Mouse (Mus musculus) neural tube, embryonic 12.5 days (tissue): ENCODE results near the gene Kmt2b. TPM values are rescaled to one million over a fixed set of nuclear protein-coding genes. Genes with fewer than 3 reads are reported as not detected.

Experiments
- ATAC-seq: fragments of 200-750 bp; cut with Nextera tagmentation; 2 replicates; pipeline ENCODE4 v1.8.0; 2017; ENCODE audit warnings: low read depth, mild to moderate bottlenecking, moderate TSS enrichment, moderate library complexity; ENCODE audit not compliant: low FRiP score
- H3K27ac ChIP-seq: fragments of 300-500 bp; sonication (generic); 2 replicates; pipeline ENCODE4 v1.5.1; 2016
- H3K27me3 ChIP-seq: fragments of 300-500 bp; sonication (generic); replicated peaks from 2 replicates; pipeline ENCODE4 v1.6.1; 2016; ENCODE audit warnings: mild to moderate bottlenecking
- H3K36me3 ChIP-seq: fragments of 300-500 bp; sonication (generic); 2 replicates; pipeline ENCODE4 v1.6.1; 2016; ENCODE audit warnings: mild to moderate bottlenecking
- H3K4me1 ChIP-seq: fragments of 300-500 bp; sonication (generic); 2 replicates; pipeline ENCODE4 v1.6.1; 2016
- H3K4me2 ChIP-seq: fragments of 300-500 bp; sonication (generic); replicated peaks from 2 replicates; pipeline ENCODE4 v1.6.1; 2016; ENCODE audit warnings: mild to moderate bottlenecking
- H3K4me3 ChIP-seq: fragments of 300-500 bp; sonication (generic); 2 replicates; pipeline ENCODE4 v1.5.1; 2016
- H3K9ac ChIP-seq: fragments of 300-500 bp; sonication (generic); 2 replicates; pipeline ENCODE4 v1.6.1; 2016; ENCODE audit warnings: mild to moderate bottlenecking
- H3K9me3 ChIP-seq: fragments of 300-500 bp; sonication (generic); 2 replicates; pipeline ENCODE4 v1.6.1; 2016; ENCODE audit warnings: mild to moderate bottlenecking
- WGBS: fragments of 180-500 bp; shearing (Covaris S2); methylation state at CpG from one replicate; pipeline ENCODE4 v1.1.7; 2016; 5-methylcytosine and 5-hydroxymethylcytosine counted together
- polyA plus RNA-seq: library from polyadenylated mRNA; unstranded; fragments of >200 nt; fragmentation: Nextera tagmentation; extraction: Ambion mirVana; gene quantifications from 2 replicates; pipeline ENCODE4 v1.2.1, GENCODE M21; 2016

Kmt2b gene
- polyA plus RNA-seq, 1 experiment from 2014 or later = 12.2 TPM

- H3K9me3 ChIP-seq = no peaks in the 10 kb centered on the region
- H3K9ac ChIP-seq = no peak overlapping the region
- no peak overlapping the region for H3K4me3 ChIP-seq
- 81% methylated on average over 2 of the region's 2 CpGs for WGBS
- peaks cover 6% of the 10 kb centered on the region; the same call in 1 of the 2 replicates for H3K4me1 ChIP-seq
- ATAC-seq = no peak
- peaks cover 44% of the 10 kb centered on the region for H3K36me3 ChIP-seq
- H3K4me2 ChIP-seq = no peak overlapping the region
- H3K27me3 ChIP-seq = no peaks in the 10 kb centered on the region
- H3K27ac ChIP-seq = no peak overlapping the region
Observed at GRCm38 (mm10) chr7:30614454-30614853, 25.9 kb upstream of the Kmt2b start.

GRCm38 (mm10) chr7:30613529-30614112 is 25.1 kb upstream of the Kmt2b start:
- peaks cover 6% of the 10 kb centered on the region; the same call in 1 of the 2 replicates for H3K4me1 ChIP-seq
- peaks cover 35% of the 10 kb centered on the region for H3K36me3 ChIP-seq
- no peak overlapping the region for H3K9ac ChIP-seq
- WGBS = 26% methylated on average over 14 of the region's 14 CpGs
- no peaks in the 10 kb centered on the region for H3K27me3 ChIP-seq
- no peak overlapping the region for H3K4me2 ChIP-seq
- H3K27ac ChIP-seq = no peak overlapping the region
- no peaks in the 10 kb centered on the region for H3K9me3 ChIP-seq
- no peak overlapping the region for H3K4me3 ChIP-seq
- ATAC-seq = no peak

DNA sequence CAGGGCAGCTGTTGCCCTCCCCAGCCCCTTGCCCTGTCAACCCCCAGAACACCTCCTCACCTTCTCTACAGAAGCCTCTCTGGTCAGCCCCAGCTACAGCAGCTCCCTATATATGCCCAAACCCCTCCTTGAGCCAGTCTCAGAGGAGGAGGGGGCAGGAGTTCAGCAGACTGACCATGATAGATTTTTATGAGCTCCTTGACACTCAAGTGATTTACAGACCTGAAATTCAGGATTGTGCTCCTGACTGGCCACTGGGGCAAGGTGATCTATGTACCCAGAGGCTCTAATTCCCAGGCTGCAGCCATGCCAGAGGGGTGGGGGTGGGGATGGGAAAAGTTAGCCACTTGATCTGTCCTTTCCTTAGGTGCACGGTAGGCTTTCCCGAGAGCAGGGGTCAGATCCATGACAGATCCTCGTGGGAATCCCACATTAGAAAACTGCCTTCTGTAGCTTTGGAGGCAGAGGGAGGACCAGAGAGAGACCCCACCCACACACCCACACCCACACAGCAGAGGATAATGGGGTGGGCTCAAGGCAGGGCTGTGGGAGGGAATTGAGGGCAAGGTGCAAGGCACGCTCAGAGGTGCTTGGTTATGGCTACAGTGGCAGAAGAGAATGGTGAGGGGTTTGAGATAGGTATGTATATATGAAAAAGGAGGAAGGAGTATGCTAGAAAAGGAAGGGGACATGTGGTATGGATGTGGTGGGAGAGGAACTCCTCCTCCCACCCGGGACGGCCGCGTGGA is 24.3 kb upstream of the Kmt2b start, which contains the start of gene Upk1a:
Gene Upk1a, minus strand, starts transcription at position 194 of the 749 bp plus-strand sequence.
- Histone ChIP-seq H3K36me3 (peaks cover 29% of the 10 kb centered on the region), H3K9ac (no peak within 1 kb of the TSS), H3K27me3 (no peaks in the 10 kb centered on the region), H3K4me1 (peaks cover 6% of the 10 kb centered on the region; the same call in 1 of the 2 replicates), H3K4me3 (no peak within 1 kb of the TSS), H3K4me2 (no peak within 1 kb of the TSS), H3K27ac (no peak within 1 kb of the TSS), H3K9me3 (no peaks in the 10 kb centered on the region)
- ATAC-seq = no peak
- WGBS = 67% methylated on average over 8 of the region's 8 CpGs

GRCm38 (mm10) chr7:30610043-30610442 is 21.5 kb upstream of the Kmt2b start:
- Histone ChIP-seq H3K4me2 (no peak overlapping the region), H3K27me3 (no peaks in the 10 kb centered on the region), H3K4me1 (peaks cover 6% of the 10 kb centered on the region; the same call in 1 of the 2 replicates), H3K9ac (no peak overlapping the region), H3K27ac (no peak overlapping the region), H3K4me3 (no peak overlapping the region), H3K36me3 (peaks cover 2% of the 10 kb centered on the region; the same call in 1 of the 2 replicates), H3K9me3 (no peaks in the 10 kb centered on the region)
- ATAC-seq = no peak
- 63% methylated on average over 7 of the region's 7 CpGs for WGBS

DNA sequence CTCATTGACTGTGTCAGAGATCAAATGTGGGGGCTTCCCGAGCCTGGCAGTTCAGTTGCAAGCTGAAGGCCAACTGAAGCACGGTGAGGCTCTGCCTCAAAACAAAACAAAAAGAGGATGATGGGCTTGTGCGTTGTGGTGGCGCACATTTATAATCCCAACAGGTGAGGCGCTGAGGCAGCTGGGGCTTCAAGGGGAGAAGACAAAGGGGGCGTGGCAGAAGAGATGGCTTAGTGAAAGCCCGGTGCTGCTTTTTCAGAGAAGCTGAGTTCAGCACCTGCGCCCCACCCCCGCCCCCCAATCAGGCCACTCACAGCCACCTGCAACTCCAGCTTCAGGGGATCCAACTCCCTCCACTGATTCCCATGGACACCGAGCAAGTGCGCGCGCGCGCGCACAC is 19.9 kb upstream of the Kmt2b start:
- Histone ChIP-seq H3K4me2 (no peak overlapping the region), H3K27ac (no peak overlapping the region), H3K4me1 (peaks cover 6% of the 10 kb centered on the region; the same call in 1 of the 2 replicates), H3K36me3 (no peaks in the 10 kb centered on the region), H3K9me3 (no peaks in the 10 kb centered on the region), H3K9ac (no peak overlapping the region), H3K4me3 (no peak overlapping the region), H3K27me3 (no peaks in the 10 kb centered on the region)
- 61% methylated on average over 14 of the region's 16 CpGs for WGBS
- ATAC-seq = no peak

- no peaks in the 10 kb centered on the region for H3K36me3 ChIP-seq
- no peaks in the 10 kb centered on the region for H3K9me3 ChIP-seq
- H3K27me3 ChIP-seq = no peaks in the 10 kb centered on the region
- no peak for ATAC-seq
- H3K27ac ChIP-seq = no peak overlapping the region
- no peak overlapping the region for H3K4me3 ChIP-seq
- peaks cover 5% of the 10 kb centered on the region; the same call in 1 of the 2 replicates for H3K4me1 ChIP-seq
- 35% methylated on average over 8 of the region's 8 CpGs for WGBS
- no peak overlapping the region for H3K9ac ChIP-seq
- H3K4me2 ChIP-seq = no peak overlapping the region
Observed at GRCm38 (mm10) chr7:30607706-30608309, 19.3 kb upstream of the Kmt2b start.

DNA sequence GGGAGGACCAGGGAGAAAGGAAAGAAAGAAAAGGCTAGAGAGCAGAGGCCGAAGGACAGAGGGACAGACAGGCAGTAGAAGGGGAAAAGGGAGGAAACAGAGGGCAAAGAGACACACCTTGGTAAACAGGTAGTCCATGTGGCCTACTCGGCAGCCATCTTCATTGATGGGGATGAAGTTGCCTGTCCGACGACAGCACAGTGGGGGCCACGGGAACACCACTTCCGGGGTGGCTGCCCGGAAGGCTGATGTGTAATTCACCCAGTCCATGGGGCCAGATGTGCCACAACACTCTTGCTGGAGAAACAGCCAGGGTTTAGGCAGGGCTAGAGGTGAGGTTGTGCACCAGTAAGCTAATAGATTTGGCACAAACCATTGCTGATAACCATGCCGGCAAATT is 16.4 kb upstream of the Kmt2b start:
- no peak overlapping the region for H3K9ac ChIP-seq
- 86% methylated on average over 8 of the region's 8 CpGs for whole genome bisulfite sequencing
- no peak for ATAC-seq
- H3K4me3 ChIP-seq = no peak overlapping the region
- no peak overlapping the region for H3K4me2 ChIP-seq
- H3K27ac ChIP-seq = no peak overlapping the region
- no peaks in the 10 kb centered on the region for H3K27me3 ChIP-seq
- H3K36me3 ChIP-seq = no peaks in the 10 kb centered on the region
- H3K4me1 ChIP-seq = peaks cover 6% of the 10 kb centered on the region; the same call in 1 of the 2 replicates
- no peaks in the 10 kb centered on the region for H3K9me3 ChIP-seq

DNA sequence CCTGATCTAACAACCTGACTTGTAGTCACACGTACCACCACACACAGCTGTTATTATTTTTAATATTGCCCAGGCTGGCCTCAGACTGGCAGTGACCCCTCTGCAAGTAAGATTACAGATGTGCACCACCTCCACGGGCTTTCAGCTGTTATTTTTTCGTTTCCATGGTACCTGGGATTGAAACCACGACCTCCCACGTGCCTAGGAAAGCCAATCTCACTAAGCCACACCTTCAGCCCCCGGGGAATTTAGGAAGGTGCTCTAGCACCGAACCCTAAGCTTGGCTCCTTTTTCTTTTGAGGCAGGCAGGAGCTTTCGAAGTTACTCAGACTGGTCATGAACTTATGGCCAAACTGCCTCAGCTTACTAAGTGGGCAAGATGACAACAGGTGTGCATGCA is 15.9 kb upstream of the Kmt2b start:
- no peak overlapping the region for H3K9ac ChIP-seq
- 72% methylated on average over 8 of the region's 8 CpGs for WGBS

DNA sequence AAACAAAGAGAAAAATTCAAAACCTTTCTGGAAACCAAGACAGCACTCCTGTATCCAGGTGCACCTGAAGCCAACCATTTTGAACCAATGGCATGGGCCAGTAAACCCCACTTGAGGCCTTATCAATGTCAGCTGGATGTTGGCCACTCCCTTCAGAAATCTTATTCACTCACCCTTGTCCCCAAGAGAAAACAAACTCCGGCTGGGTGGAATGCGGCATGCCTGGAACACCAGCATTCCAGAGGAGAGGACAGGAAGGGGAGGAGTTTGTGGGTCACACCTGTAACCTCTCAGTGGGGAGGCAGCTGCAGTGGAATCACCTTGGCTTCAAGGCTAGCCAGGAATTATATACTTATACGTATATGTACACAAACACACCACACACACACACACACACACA is 14.1 kb upstream of the Kmt2b start:
- no peaks in the 10 kb centered on the region for H3K9me3 ChIP-seq
- no peak overlapping the region for H3K27ac ChIP-seq
- H3K9ac ChIP-seq = no peak overlapping the region
- 72% methylated on average over 3 of the region's 3 CpGs for WGBS
- H3K4me3 ChIP-seq = no peak overlapping the region
- no peaks in the 10 kb centered on the region for H3K27me3 ChIP-seq
- ATAC-seq = no peak
- H3K4me1 ChIP-seq = peaks cover 6% of the 10 kb centered on the region; the same call in 1 of the 2 replicates
- no peak overlapping the region for H3K4me2 ChIP-seq
- no peaks in the 10 kb centered on the region for H3K36me3 ChIP-seq

More for the DNA sequence above, 15.9 kb upstream of the Kmt2b start:
- Histone ChIP-seq H3K9me3 (no peaks in the 10 kb centered on the region), H3K27ac (no peak overlapping the region), H3K4me3 (no peak overlapping the region), H3K36me3 (no peaks in the 10 kb centered on the region), H3K4me2 (no peak overlapping the region), H3K4me1 (peaks cover 6% of the 10 kb centered on the region; the same call in 1 of the 2 replicates), H3K27me3 (no peaks in the 10 kb centered on the region)
- no peak for ATAC-seq

DNA sequence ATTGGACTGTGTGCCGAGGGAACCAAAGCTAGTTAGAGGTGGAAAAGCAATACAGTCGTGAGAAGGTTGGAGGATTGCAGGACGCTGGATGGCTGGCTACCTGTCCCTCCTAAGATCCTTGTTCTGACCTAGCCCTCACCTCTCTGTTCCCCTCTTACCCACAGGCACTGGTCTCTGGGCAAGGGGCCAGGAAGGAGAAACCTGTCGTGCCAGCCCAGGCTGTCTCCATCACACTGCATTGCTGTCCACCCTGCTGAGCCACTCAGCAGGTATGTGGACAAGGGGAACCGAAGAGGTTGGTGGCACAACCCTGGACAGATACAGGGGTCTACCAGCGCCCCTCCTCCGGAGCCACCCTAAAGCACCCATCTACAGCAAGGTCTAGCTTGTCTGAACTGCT is 12.1 kb upstream of the Kmt2b start:
- peaks cover 6% of the 10 kb centered on the region; the same call in 1 of the 2 replicates for H3K4me1 ChIP-seq
- peak; percentile 10; the same call in 1 of the 2 replicates for ATAC-seq
- no peaks in the 10 kb centered on the region for H3K36me3 ChIP-seq
- H3K9me3 ChIP-seq = no peaks in the 10 kb centered on the region
- no peak overlapping the region for H3K27ac ChIP-seq
- 77% methylated on average over 7 of the region's 7 CpGs for WGBS
- H3K9ac ChIP-seq = no peak overlapping the region
- H3K4me2 ChIP-seq = peak overlapping the region; percentile 45; the same call in 1 of the 2 replicates
- H3K4me3 ChIP-seq = no peak overlapping the region
- no peaks in the 10 kb centered on the region for H3K27me3 ChIP-seq

- ATAC-seq = peak; percentile 98
- Histone ChIP-seq H3K27me3 (no peaks in the 10 kb centered on the region), H3K27ac (no peak overlapping the region), H3K4me3 (0 out of 2 replicates have a peak overlapping the region, but pooled peaks have one; percentile 2), H3K4me1 (peaks cover 6% of the 10 kb centered on the region; the same call in 1 of the 2 replicates), H3K36me3 (no peaks in the 10 kb centered on the region), H3K9ac (no peak overlapping the region), H3K4me2 (peak overlapping the region; percentile 45), H3K9me3 (no peaks in the 10 kb centered on the region)
- WGBS = under 1% methylated on average over 16 of the region's 16 CpGs
Observed at GRCm38 (mm10) chr7:30599933-30600353, 11.4 kb upstream of the Kmt2b start.

- Histone ChIP-seq H3K4me1 (peaks cover 6% of the 10 kb centered on the region; the same call in 1 of the 2 replicates), H3K4me2 (peak within 1 kb of the TSS; percentile 45), H3K36me3 (no peaks in the 10 kb centered on the region), H3K27ac (no peak within 1 kb of the TSS), H3K9ac (no peak within 1 kb of the TSS), H3K27me3 (no peaks in the 10 kb centered on the region), H3K4me3 (0 out of 2 replicates have a peak within 1 kb of the TSS, but pooled peaks have one; percentile 2), H3K9me3 (no peaks in the 10 kb centered on the region)
- 96% methylated on average over 12 of the region's 12 CpGs for WGBS
- no peak for ATAC-seq
Observed at GRCm38 (mm10) chr7:30598786-30599185, 10.3 kb upstream of the Kmt2b start, which contains the start of gene Zbtb32. Gene Zbtb32, minus strand, starts transcription at chr7:30598909.
